9 mouse cellular contexts compared by ENCODE assay signal in genomic region chr2:37735807-37736188, GRCm38 (mm10). TPM values are rescaled to one million over a fixed set of nuclear protein-coding genes. Genes with fewer than 3 reads are reported as not detected.
DNase-seq lines count a peak whose midpoint lies in the region; ATAC-seq and TF ChIP-seq lines count a peak whose summit lies in the region.
"Had no signal": no experiment of that assay in that cellular context is flagged by ENCODE, and none has a peak within 500 bp of the region (broad histone marks: within the 10 kb centered on the region; RNA-seq: fewer than 3 reads in every experiment).

No protein-coding gene starts in this region.

- no peak for TF ChIP-seq CTCF in MEL (IDR thresholded peaks at IDR 0.05 in 2 of 3, conservative IDR thresholded peaks at IDR 0.05 in 1 of 3; ENCODE audit: control insufficient read depth in 1 of 3, insufficient read depth in 1 of 3, low read depth in 2 of 3, low read length in 3 of 3, poor library complexity in 1 of 3, severe bottlenecking in 1 of 3)
- no peak for TF ChIP-seq CTCF in cerebellum, adult 2 months (IDR thresholded peaks at IDR 0.05; ENCODE audit: borderline replicate concordance, insufficient read depth, low read depth, low read length)

- no peak for DNase-seq in heart, postnatal 14 days
- peak; percentile 73 for DNase-seq in MEL (ENCODE audit: low read depth, low spot score)
- DNase-seq in midbrain, embryonic 11.5 days (ENCODE audit: low spot score, missing footprints) = no peak
- DNase-seq in thymus, postnatal 4 days = no peak
- DNase-seq in cerebellum, adult 2 months = no peak
- no peak for DNase-seq in layer of hippocampus, adult 11-12 months (ENCODE audit: low spot score)
- DNase-seq: heart, adult 18-20 months had no signal

- no peaks in the 10 kb centered on the region for H3K9me3 ChIP-seq in heart, embryonic 12.5 days (replicated peaks)
- no peaks in the 10 kb centered on the region for H3K9me3 ChIP-seq in MEL (replicated peaks; ENCODE audit: insufficient read depth, low read length)
- no peaks in the 10 kb centered on the region for H3K9me3 ChIP-seq in hindbrain, embryonic 15.5 days
- no peaks in the 10 kb centered on the region for H3K9me3 ChIP-seq in midbrain, embryonic 11.5 days (ENCODE audit: control insufficient read depth, low read length)

- peaks cover 11% of the 10 kb centered on the region for H3K4me1 ChIP-seq in heart, embryonic 12.5 days (replicated peaks)
- peaks cover 0 to 12% of the 10 kb centered on the region in 2 experiments; a peak in 2 of 4 replicates for H3K4me1 ChIP-seq in MEL (ENCODE audit: control insufficient read depth in 1 of 2, insufficient read depth in 2 of 2, low read length in 2 of 2)
- H3K4me1 ChIP-seq in hindbrain, embryonic 15.5 days (replicated peaks) = peaks cover 12% of the 10 kb centered on the region
- H3K4me1 ChIP-seq in midbrain, embryonic 11.5 days (ENCODE audit: control insufficient read depth, insufficient read depth, low read length) = peaks cover 7% of the 10 kb centered on the region
- no peaks in the 10 kb centered on the region for H3K4me1 ChIP-seq in cerebellum, adult 2 months (ENCODE audit: control insufficient read depth, insufficient read depth, low read length)

- H3K27ac ChIP-seq in heart, embryonic 12.5 days (ENCODE audit: poor library complexity, severe bottlenecking) = no peak overlapping the region
- H3K27ac ChIP-seq in MEL (ENCODE audit: control insufficient read depth, low read depth, low read length) = no peak overlapping the region
- no peak overlapping the region for H3K27ac ChIP-seq in hindbrain, embryonic 15.5 days (replicated peaks)
- no peak overlapping the region for H3K27ac ChIP-seq in midbrain, embryonic 11.5 days (ENCODE audit: low read depth, low read length)
- H3K27ac ChIP-seq in cerebellum, adult 2 months (ENCODE audit: insufficient read depth, low read length) = no peak overlapping the region

- no peak for TF ChIP-seq POLR2A in MEL (IDR thresholded peaks at IDR 0.05; ENCODE audit: control insufficient read depth in 1 of 2, insufficient read depth in 1 of 2, low read depth in 1 of 2, low read length in 2 of 2, poor library complexity in 1 of 2)
- TF ChIP-seq POLR2A in cerebellum, adult 2 months (IDR thresholded peaks at IDR 0.05; ENCODE audit: borderline replicate concordance, insufficient read depth, low read length) = no peak

- intact Hi-C loops in heart, postnatal 14 days (cut with DNase I) = no loop called here

- no peak for TF ChIP-seq RAD21 in MEL (IDR thresholded peaks at IDR 0.05; ENCODE audit: low read depth, low read length)

- H3K9ac ChIP-seq in heart, embryonic 12.5 days = peak overlapping the region; percentile 42; the same call in 1 of the 2 replicates
- H3K9ac ChIP-seq in MEL (ENCODE audit: control insufficient read depth, low read depth, low read length, poor library complexity, severe bottlenecking) = no peak overlapping the region
- no peak overlapping the region for H3K9ac ChIP-seq in hindbrain, embryonic 15.5 days
- no peak overlapping the region for H3K9ac ChIP-seq in midbrain, embryonic 11.5 days (ENCODE audit: low read length)

- no peaks in the 10 kb centered on the region for H3K79me2 ChIP-seq in MEL (ENCODE audit: control insufficient read depth, insufficient read depth, low read length, poor library complexity)

- peak overlapping the region; percentile 65 for H3K4me2 ChIP-seq in heart, embryonic 12.5 days
- peak overlapping the region; percentile 39 for H3K4me2 ChIP-seq in hindbrain, embryonic 15.5 days
- H3K4me2 ChIP-seq in midbrain, embryonic 11.5 days = peak overlapping the region; percentile 29; the same call in 1 of the 2 replicates

- TF ChIP-seq EP300 in MEL (IDR thresholded peaks at IDR 0.05; ENCODE audit: low read depth in 1 of 2, low read length in 2 of 2) = peak in 1 of 2 experiments; percentile 27; a peak in 1 of 4 replicates

- 50% methylated on average over 1 of the region's 1 CpGs for WGBS in heart, embryonic 12.5 days
- 69% methylated on average over 1 of the region's 1 CpGs for WGBS in hindbrain, embryonic 15.5 days
- WGBS in midbrain, embryonic 11.5 days = 81% methylated on average over 1 of the region's 1 CpGs
- WGBS in cerebellum, adult 2 months = 80% methylated on average over 1 of the region's 1 CpGs

- H3K36me3 ChIP-seq in heart, embryonic 12.5 days = no peaks in the 10 kb centered on the region
- H3K36me3 ChIP-seq in MEL (ENCODE audit: control insufficient read depth in 1 of 2, insufficient read depth in 2 of 2, low read length in 2 of 2) = peaks cover 0 to 2% of the 10 kb centered on the region in 2 experiments; a peak in 1 of 4 replicates
- H3K36me3 ChIP-seq in hindbrain, embryonic 15.5 days = no peaks in the 10 kb centered on the region
- H3K36me3 ChIP-seq in midbrain, embryonic 11.5 days (ENCODE audit: control insufficient read depth, insufficient read depth, low read length) = no peaks in the 10 kb centered on the region

- no peak for ATAC-seq in heart, embryonic 12.5 days (ENCODE audit: insufficient number of reproducible peaks, low FRiP score)
- ATAC-seq in hindbrain, embryonic 15.5 days (ENCODE audit: low FRiP score, low read depth) = no peak
- ATAC-seq in midbrain, embryonic 11.5 days (ENCODE audit: low FRiP score) = no peak

- no peaks in the 10 kb centered on the region for H3K27me3 ChIP-seq in heart, embryonic 12.5 days (replicated peaks)
- H3K27me3 ChIP-seq in MEL (ENCODE audit: control insufficient read depth in 1 of 2, insufficient read depth in 2 of 2, low read length in 2 of 2) = no peaks in the 10 kb centered on the region; a peak in 1 of 4 replicates
- H3K27me3 ChIP-seq in hindbrain, embryonic 15.5 days = no peaks in the 10 kb centered on the region
- H3K27me3 ChIP-seq in midbrain, embryonic 11.5 days (ENCODE audit: control insufficient read depth, insufficient read depth, low read length) = no peaks in the 10 kb centered on the region
- no peaks in the 10 kb centered on the region for H3K27me3 ChIP-seq in cerebellum, adult 2 months (ENCODE audit: control insufficient read depth, insufficient read depth, low read length)

- peak overlapping the region; percentile 29 for H3K4me3 ChIP-seq in heart, embryonic 12.5 days
- no peak overlapping the region for H3K4me3 ChIP-seq in MEL (ENCODE audit: control insufficient read depth in 1 of 2, insufficient read depth in 1 of 2, low read depth in 2 of 2, low read length in 2 of 2)
- H3K4me3 ChIP-seq in hindbrain, embryonic 15.5 days = no peak overlapping the region
- no peak overlapping the region for H3K4me3 ChIP-seq in midbrain, embryonic 11.5 days (ENCODE audit: low read depth, low read length)
- no peak overlapping the region for H3K4me3 ChIP-seq in cerebellum, adult 2 months (replicated peaks; ENCODE audit: insufficient read depth, low read depth, low read length)

TF ChIP-seq in MEL, 35 proteins besides CTCF, POLR2A, EP300 and RAD21:
- TF ChIP-seq ZNF384 (IDR thresholded peaks at IDR 0.05; ENCODE audit: low read depth, low read length) (peak; percentile 63), MAFK (IDR thresholded peaks at IDR 0.05; ENCODE audit: borderline replicate concordance, low read depth, low read length) (no peak), GATA1 (IDR thresholded peaks at IDR 0.05; ENCODE audit: low read depth, low read length) (no peak), E2F4 (IDR thresholded peaks at IDR 0.05; ENCODE audit: borderline replicate concordance, low read depth, low read length) (no peak), MEF2A (IDR thresholded peaks at IDR 0.05; ENCODE audit: extremely low read depth, insufficient replicate concordance, low read depth, low read length, poor library complexity, severe bottlenecking) (no peak), ZC3H11A (IDR thresholded peaks at IDR 0.05; ENCODE audit: low read depth, low read length) (no peak)

RNA-seq across cellular contexts. Expression of gene Strbp, which starts 32.1 kb away (rescaled TPM):
- polyA plus RNA-seq in heart, embryonic 12.5 days (2016; fragmentation: Nextera tagmentation; extraction: Ambion mirVana) = 32.3 and 34.6 TPM in 2 replicates
- total RNA-seq in heart, postnatal 14 days (2021) = 10 to 100 TPM; 19.2 to 20.3 TPM
- 30.6 and 38.8 TPM in 2 replicates for total RNA-seq in MEL (2012; rRNA removed)
- 100 to 1,000 TPM in 1 of 2 experiments, 10 to 100 TPM in 1; 59.8 to 123 TPM for polyA plus RNA-seq in MEL (2012; ENCODE audit: insufficient read depth in 1 of 2, insufficient read length in 2 of 2, low read depth in 1 of 2, low replicate concordance in 2 of 2, missing spikeins in 1 of 2)
- polyA plus RNA-seq in hindbrain, embryonic 15.5 days (2015; fragmentation: Nextera tagmentation; extraction: Ambion mirVana) = 102 and 107 TPM in 2 replicates
- polyA plus RNA-seq in midbrain, embryonic 11.5 days (2014; fragmentation: Nextera tagmentation; extraction: Ambion mirVana) = 105 TPM in 2 replicates
- 49.5 and 50.6 TPM in 2 replicates for polyA plus RNA-seq in cerebellum, adult 2 months (2012; rRNA removed)

RNA-seq across cellular contexts. Expression of gene Crb2, which starts 40.3 kb away (rescaled TPM):
- 7.6 and 9.1 TPM in 2 replicates for polyA plus RNA-seq in heart, embryonic 12.5 days (2016; fragmentation: Nextera tagmentation; extraction: Ambion mirVana)
- total RNA-seq in heart, postnatal 14 days (2021) = 1 to 10 TPM; 1.1 to 1.5 TPM
- not detected in 2 replicates for total RNA-seq in MEL (2012; rRNA removed)
- not detected for polyA plus RNA-seq in MEL (2012; ENCODE audit: insufficient read depth in 1 of 2, insufficient read length in 2 of 2, low read depth in 1 of 2, low replicate concordance in 2 of 2, missing spikeins in 1 of 2)
- 5.1 and 5.9 TPM in 2 replicates for polyA plus RNA-seq in hindbrain, embryonic 15.5 days (2015; fragmentation: Nextera tagmentation; extraction: Ambion mirVana)
- polyA plus RNA-seq in midbrain, embryonic 11.5 days (2014; fragmentation: Nextera tagmentation; extraction: Ambion mirVana) = 10.9 and 14.6 TPM in 2 replicates
- polyA plus RNA-seq in cerebellum, adult 2 months (2012; rRNA removed) = 1.1 and 1.4 TPM in 2 replicates
